Mouse (Mus musculus) CH12F3 (cell line): Measurements from ENCODE around the gene Arhgef33.

Source experiments
- in situ Hi-C: fragments of 300-500 bp; cut with MboI; formaldehyde crosslinking; loops from 2 replicates; pipeline ENCODE4 v1.14.3; 2020; ENCODE audit warnings: low sequenced_read_pairs

The Arhgef33 gene

DNA sequence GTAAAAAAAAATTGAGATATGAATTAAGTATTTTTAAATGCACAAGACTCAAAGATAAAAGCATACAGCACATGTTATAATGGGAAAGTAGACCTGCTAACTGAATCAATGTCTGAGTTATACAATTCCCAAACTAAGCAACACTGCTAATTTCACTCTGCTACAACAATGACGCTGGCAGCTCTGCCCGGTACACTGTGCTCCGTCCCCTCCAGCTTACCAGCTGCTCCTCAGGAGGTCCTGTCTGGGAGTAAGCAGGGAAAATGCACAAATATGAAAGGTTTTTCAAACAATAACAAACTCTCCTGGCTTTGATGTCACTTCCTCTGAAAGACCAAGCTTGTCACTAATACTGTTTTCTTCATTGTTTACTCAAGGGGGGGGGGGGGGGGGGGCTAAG, 127.2 kb downstream of the Arhgef33 start:
- in situ Hi-C loops, result no loop called here

DNA sequence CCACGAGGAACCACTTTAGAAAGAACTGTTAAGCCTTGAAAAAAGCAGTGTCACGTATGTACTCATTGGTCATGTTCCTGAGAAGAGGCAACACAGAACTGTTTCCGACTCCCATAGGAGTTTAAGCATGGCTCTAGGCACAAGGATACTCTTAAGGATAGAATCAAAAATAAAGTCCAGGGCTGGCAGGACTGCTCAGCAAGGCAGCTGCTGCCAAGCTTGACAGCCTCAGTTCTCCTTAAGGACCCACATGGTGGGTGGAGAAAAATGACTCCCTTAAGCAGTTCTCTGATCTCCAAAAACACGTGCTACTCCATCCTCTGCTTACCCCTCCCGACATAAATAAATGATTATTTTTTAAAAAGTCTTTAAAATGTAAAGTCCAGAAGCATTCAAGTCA, 128.5 kb downstream of the Arhgef33 start:
- in situ Hi-C loops, result no loop called here

DNA sequence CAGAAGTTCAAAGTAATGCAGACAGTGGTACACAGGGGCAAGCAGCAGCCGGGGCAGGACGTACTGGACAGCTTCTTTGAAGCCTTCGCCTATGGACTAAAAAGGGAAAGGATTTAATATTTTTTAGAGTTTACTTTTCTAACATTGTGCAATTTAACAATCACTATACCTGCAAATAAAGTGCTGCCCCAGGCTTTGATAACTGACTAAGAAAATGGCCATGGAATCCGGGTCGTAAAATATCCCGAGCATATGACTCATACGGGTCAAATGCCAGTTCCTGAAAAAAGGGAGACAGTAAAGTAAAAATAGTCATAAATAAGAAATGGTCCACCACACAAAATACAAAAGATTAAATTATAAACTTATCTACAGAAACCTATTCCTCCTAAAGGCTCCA, 138.2 kb downstream of the Arhgef33 start:
- in situ Hi-C loops, result no loop called here

DNA sequence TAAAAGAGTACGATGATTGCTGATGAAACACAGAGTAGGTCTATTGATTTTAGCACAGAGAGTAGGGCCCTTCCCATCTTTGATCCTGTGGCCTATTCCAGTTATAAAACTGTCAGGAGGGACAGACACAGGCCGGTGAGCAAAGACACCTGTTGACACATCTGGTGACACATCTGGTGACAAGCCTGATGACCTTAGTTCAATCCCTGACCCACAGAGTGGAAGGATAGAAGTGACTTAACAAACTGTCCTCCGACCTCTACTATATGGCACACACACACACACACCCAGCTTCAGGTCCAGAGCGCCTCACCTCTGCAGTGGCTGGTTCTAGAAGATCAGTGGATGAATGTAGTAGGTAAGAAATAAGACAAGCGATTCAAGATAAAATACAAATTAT, 139.3 kb downstream of the Arhgef33 start:
- in situ Hi-C loops, result no loop called here
